Mouse (Mus musculus) cerebral cortex, adult 2 months (tissue): ENCODE measurements around the gene Usp15.

Source experiments
- WGBS: fragments of 180-500 bp; shearing (Covaris S2); methylation state at CpG from one replicate; pipeline ENCODE4 v1.1.7; 2018; 5-methylcytosine and 5-hydroxymethylcytosine counted together

The Usp15 gene

GRCm38 (mm10) chr10:123108121-123108520 is 88.7 kb downstream of the Usp15 start:
- WGBS: 82% methylated on average over 5 of the region's 5 CpGs

- 50% methylated on average over 1 of the region's 1 CpGs for WGBS
Observed at GRCm38 (mm10) chr10:123101303-123101702, 95.5 kb downstream of the Usp15 start.

GRCm38 (mm10) chr10:123100584-123100983 is 96.2 kb downstream of the Usp15 start:
- 56% methylated on average over 2 of the region's 2 CpGs for WGBS

GRCm38 (mm10) chr10:123094504-123094903 is 102.3 kb downstream of the Usp15 start:
- 84% methylated on average over 7 of the region's 7 CpGs for WGBS

GRCm38 (mm10) chr10:123092577-123092976 is 104.2 kb downstream of the Usp15 start:
- 61% methylated on average over 3 of the region's 3 CpGs for WGBS

GRCm38 (mm10) chr10:123091737-123092136 is 105.1 kb downstream of the Usp15 start:
- WGBS: 30% methylated on average over 5 of the region's 5 CpGs

GRCm38 (mm10) chr10:123089425-123089930 is 107.3 kb downstream of the Usp15 start:
- WGBS: 83% methylated on average over 12 of the region's 12 CpGs

GRCm38 (mm10) chr10:123086847-123087246 is 109.9 kb downstream of the Usp15 start:
- WGBS: 76% methylated on average over 2 of the region's 2 CpGs

GRCm38 (mm10) chr10:123084900-123085641 is 111.7 kb downstream of the Usp15 start:
- WGBS: 35% methylated on average over 10 of the region's 10 CpGs

GRCm38 (mm10) chr10:123084307-123084706 is 112.5 kb downstream of the Usp15 start:
- WGBS: 37% methylated on average over 9 of the region's 9 CpGs

GRCm38 (mm10) chr10:123076245-123077023 is 120.4 kb downstream of the Usp15 start, which contains the start of gene Mon2:
Gene Mon2, minus strand, starts transcription at chr10:123076505.
- WGBS: under 1% methylated on average over 56 of the region's 58 CpGs

- under 1% methylated on average over 46 of the region's 48 CpGs for WGBS
Observed at GRCm38 (mm10) chr10:123075751-123076242, 121.0 kb downstream of the Usp15 start.

GRCm38 (mm10) chr10:123071997-123072396 is 124.8 kb downstream of the Usp15 start:
- WGBS: 74% methylated on average over 2 of the region's 2 CpGs

- 75% methylated on average over 2 of the region's 2 CpGs for WGBS
Observed at GRCm38 (mm10) chr10:123063021-123063420, 133.8 kb downstream of the Usp15 start.

- 70% methylated on average over 6 of the region's 6 CpGs for WGBS
Observed at GRCm38 (mm10) chr10:123060831-123061230, 136.0 kb downstream of the Usp15 start.

- 84% methylated on average over 1 of the region's 1 CpGs for WGBS
Observed at GRCm38 (mm10) chr10:123057082-123057481, 139.7 kb downstream of the Usp15 start.

GRCm38 (mm10) chr10:123056463-123056862 is 140.3 kb downstream of the Usp15 start:
- 83% methylated on average over 10 of the region's 10 CpGs for WGBS

GRCm38 (mm10) chr10:123055205-123056000 is 141.4 kb downstream of the Usp15 start:
- WGBS: 69% methylated on average over 9 of the region's 9 CpGs
